Mouse (Mus musculus): ENCODE data around the gene Flrt1.

The Flrt1 gene

DNA sequence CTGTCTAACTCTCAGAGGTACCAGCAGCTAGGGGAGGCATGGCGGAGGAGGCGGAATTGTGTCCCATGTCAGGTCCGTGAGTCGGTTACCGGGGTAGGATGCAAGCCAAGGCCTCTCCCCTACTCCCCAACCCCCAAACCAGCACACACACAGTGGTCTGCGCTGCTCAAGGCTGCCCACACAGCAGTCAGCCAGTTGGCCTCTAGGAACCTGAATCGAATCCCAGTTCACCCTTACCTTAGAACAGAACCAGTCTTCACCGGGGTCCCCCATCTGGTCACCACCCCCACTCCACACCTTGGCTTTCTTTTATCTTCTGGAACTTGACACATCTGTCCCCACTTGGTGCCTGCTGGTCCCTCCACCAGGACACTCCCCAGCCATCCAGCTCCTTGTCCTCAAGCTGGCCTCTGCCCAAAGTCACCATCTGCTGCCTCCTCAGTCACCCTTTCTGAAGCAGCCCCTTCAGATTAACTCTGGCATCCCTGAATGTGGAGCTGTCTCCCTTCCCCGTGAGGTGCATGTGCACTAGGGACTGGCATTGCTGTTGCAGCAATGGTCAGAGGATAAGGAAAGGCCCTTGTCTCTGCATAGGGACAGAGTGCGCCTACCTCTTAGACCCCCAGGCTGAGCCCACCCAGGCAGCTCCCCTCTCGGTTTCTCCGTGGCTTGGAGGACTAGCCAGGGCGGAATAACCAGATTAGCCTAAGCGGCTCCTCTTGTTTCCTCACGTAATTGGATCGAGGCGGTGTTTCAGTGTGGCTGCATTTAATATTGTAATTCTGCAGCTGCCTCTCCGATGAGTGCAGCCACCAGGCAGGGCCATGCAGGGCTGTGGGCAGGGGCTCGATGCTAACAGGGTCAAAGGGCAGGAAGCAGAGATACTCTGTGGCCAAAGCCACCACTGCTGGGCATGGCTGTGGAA, 23.3 kb upstream of the Flrt1 start:
- DNase-seq = peak; percentile 72 to 81

DNA sequence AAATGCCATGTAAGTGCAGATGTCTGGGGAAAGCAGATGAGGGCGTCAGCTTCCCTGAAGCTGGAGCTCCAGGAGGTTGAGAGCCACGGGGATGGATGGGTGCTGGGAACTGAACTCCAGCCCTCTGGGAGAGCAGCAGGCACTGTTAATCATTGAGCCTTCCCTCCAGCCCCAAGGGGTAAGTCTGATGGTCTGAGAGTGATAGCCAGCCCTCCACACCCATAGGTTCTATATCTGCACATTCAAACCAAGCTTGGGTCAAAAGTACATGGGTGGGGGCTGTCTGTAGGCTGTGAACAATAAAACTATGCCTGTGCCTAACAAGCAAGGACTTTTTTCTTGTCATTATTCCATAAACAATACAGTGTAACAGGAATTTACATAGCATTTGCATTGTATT, 21.4 kb upstream of the Flrt1 start:
- DNase-seq = no peak

DNA sequence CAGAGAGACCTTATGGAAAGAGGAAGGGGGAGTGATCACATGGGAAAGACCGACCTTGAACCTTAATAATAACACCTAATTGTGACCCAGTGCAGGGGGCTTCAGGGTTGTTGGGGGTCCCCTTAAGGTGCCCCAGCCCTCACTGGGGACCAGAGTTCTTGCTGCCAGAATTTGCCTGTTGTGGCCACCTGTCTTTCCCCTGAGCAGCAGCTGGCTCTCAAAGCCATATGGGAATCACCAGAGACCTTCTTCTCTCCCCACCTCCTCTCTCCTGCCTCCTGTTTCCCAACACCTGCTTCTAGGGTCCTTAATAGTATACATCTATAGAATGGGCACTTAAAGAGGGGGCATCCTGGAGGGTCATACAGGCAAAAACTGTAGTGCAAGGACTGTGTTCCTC, 20.7 kb upstream of the Flrt1 start:
- DNase-seq = no peak

DNA sequence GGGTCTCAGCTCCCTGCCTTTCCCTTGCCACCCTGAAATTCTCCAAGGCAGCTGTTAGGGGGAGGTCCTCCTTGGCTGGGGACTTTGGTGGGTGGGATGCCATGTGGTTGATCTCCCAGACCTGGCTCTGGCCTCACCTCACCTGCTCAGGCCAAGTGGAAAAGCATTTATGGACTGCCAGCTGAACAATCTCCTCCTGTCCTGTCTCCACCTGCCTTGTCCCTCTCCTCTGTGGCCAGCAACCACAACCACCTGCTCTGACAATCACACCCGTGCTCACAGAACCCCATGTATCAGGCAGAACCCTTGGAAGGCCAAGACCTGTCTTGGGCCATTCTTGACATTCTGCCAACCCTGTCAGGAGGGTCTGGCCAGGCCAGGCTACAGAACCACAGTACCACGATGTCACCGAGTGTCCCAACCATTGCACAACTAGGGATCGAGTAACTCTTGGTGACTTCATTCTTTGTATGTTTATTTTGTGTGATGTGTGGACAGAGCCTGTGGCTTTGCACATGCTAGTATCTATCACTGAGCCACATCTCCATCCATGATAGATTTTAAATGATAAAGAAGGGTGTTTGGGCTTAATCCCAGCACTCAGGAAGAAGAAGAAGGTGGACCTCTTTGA, 20.1 kb upstream of the Flrt1 start:
- DNase-seq = no peak

DNA sequence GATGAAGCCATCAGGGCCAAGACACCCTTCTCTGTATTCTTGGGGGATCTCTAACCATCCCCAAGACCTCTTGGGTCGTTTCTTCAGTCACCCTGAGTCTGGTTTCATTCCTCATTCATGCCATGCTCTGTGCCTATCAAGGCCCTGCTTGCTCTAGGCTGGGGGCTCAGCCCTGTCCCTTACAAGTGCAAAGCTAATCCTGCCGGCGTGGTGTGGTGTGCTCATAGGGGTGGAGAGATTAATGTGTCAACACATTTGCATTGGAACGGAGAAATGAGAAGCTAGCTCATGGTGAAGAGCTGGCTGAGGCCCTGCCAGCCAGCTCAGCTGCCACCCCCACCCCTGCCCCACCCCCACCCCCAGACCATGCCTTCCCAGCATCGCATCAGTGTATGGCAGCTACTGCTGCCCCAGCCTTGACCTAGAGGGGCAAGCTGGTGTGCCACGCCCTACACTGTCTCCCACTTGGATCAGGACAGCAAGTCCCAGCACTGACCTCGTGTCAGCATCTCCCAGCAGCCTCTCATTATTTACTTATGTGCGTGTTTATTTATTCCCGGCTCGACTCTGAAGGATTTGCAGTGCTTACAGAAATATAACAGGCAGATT, 17.3 kb upstream of the Flrt1 start:
- DNase-seq = no peak

DNA sequence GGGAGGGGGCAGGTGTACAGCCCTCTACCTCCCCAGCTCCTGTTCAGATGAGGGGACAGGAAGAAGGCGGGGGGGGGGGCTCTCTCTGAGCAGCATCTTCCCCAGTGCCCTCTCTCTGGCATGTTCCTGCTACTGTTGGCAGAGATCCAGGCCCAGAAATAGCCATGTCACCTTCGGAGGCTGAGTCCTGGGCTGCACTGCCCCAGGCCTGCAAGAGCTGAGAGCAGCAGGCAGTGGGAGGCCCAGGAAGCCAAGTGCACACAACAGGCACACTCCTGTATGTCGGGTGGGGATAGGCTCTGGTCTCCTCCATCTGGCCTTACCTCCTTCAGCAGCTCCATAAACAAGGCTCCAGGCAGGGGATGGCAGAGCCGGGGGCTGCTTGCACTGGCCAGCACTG, 16.7 kb upstream of the Flrt1 start:
- DNase-seq = peak in 1 of 2 experiments; percentile 38

DNA sequence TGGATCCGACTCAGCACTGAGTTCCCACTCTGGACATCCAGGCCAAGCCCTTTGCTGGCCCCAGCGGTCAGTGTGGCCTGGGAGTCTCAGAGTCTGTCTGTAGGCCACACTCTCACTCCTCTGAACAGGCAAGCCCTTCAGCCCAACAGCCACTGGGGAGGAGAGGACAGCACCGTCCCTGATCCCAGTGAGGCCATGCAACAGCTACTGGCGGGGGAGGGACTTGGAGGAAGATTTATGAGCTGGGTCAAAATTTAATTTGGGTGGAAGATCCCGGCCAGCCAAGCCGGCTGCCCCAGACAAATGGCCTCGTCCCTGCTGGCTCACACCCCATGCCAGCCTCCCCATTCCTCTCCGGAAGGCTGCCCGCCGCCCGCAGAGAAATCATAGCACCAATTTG, 15.7 kb upstream of the Flrt1 start:
- DNase-seq = peak; percentile 73 to 80

DNA sequence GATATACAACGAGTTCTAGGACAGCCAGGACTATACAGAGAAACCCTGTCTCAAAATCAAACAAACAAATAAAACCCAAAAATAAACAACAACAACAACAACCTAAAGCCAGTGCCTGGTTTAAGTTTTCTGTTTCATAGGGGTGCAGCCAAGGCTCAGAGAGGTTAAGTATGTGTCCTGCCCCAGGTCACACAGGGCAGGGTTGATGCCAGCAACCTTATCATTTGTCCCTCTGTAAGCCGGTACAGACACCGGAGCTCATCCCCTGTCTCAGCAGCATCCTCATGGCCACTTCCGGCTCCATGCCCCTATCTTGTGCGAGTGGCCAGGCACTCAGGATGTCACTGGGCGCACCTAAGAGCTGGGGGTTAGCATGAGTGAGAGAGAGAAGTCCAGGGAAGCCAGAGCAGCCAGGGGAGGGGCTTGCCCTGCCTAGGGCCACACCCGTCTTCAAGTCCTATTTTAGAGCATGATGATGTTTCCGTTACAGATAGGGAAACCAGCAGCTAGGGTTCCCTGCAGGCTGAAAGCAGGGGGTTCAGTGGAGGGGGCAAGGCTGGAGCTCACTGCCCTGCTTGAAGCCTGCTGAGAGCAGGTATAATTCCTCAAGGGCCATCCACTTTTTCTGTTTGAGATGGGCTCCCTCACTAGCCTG, 12.3 kb upstream of the Flrt1 start:
- DNase-seq = no peak

DNA sequence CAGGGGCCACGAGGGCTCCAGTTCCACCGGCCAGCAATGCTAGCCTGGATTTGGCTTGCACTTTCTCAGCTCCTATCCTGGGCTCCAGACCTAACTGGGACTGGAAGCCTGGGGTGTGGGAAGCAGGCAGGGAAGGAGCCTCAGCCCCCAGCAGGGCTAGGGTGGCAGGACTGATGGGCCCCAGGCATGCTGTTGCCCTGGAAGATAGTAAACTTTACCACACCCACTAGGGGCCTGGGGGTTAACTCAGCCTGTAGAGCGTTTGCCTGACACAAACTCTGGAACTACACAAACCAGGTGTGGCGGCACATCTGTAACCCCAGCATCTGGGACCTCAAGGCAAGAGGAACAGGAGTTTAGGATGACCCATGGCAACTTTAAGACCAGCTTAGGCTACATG, 11.6 kb upstream of the Flrt1 start:
- no peak for DNase-seq

DNA sequence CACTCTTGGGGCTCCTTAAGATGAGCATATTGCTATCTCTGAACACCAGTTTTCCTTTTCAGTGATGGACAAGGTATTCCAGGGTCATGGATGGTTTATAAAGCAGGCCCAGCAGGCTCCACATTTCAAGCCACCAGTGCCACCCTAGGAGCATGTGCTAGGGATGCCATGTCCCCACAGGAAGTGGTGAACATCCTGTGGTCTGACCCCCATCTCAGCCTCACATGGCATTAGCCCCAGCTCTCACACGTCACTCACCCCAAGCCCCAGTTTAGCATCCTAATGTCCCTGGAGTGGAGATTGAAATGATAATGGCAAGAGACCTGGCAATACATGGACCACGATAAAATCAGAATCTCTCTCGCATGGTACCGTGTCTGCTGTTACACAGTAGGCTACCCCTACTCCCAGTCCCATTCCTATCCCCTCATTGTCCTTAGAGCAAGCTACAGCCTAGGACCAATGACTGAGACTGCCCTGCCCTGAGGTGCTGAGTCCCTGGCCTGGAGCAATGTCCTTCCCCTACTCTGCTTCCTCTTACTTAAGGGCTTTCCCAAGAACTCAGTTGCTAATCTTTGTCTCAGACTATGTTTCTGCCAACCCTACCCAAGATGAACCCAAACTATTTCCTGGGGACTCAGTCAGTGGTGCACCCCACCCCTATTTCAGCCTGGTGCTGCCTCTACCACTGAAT, 10.7 kb upstream of the Flrt1 start:
- no peak for DNase-seq

DNA sequence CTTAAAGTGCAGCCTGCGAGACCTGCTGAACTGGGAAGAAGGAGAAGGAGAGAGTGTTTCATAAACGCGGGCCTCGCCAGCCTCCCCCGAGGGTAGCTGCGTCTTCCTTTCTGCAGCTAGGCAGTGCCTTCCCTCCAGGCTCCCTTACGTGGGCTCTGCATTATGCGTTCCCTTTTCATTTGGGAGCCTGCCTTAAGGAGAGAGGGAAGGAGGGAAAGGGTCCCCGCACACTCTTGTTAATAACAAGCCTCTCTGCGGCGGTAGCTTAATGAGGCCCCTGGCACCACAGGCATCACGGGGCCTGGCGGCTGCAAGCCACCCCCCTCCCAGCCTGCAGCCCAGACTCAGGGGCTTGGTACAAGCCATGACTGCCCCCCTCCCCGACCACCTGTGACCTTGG, 8.0 kb upstream of the Flrt1 start:
- DNase-seq = no peak

DNA sequence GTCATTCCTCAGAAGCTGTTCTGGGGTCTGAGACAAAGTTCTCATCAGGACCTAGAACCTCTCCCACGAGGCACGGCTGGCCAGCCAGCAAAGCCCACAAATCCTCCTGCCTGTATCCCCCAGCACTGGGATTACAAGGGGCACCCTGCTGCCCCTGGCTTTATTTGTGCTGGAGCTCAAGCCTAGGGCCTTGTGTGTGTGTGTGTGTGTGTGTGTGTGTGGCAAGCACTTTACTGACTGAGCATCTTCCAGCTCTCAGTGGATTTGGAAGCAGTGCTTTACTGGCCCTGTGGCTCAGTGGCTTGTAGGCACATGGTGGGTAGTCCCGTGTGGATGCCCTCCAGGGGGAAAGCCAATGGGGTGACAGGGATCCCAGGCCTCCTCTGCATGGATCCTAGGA, 7.1 kb upstream of the Flrt1 start:
- DNase-seq = no peak

DNA sequence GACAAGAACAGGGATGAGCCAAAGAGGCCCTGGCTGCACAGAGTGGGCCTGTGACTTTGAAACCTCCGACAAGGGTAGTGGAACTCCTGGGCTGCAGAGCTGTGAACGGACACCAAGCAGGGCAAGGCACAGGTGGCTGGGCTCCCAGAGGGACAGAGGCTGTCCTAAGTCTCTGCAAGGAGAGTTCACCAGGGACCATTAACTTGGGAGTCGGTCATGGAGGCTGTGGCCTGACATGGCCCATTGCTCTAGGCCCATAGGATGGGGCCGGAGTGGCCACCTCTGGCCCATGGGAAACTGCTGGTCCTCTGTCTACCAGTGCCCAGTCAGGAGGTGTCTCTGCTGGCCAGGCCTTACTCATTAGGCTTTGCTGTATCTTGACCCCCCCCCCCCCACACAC, 6.2 kb upstream of the Flrt1 start:
- no peak for DNase-seq

DNA sequence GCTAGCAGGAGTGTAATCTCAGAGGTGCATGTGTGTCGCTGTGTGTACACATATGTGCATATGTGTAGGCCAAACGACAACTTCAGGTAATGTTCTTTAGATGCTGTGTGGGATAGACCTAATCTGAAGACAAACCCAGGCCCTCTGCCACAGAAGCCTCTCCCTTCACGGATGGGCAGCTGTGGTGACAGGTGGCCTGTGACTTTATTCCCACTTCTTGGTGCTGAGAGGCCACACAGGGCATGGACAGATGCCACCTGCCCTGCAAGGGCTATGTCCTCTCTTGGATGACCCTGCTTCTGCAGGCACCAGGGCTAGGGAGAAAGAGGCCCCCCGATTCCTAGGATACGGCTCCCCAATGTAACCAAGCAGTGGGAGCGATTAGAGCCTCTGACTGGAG, 5.8 kb upstream of the Flrt1 start:
- no peak for DNase-seq

DNA sequence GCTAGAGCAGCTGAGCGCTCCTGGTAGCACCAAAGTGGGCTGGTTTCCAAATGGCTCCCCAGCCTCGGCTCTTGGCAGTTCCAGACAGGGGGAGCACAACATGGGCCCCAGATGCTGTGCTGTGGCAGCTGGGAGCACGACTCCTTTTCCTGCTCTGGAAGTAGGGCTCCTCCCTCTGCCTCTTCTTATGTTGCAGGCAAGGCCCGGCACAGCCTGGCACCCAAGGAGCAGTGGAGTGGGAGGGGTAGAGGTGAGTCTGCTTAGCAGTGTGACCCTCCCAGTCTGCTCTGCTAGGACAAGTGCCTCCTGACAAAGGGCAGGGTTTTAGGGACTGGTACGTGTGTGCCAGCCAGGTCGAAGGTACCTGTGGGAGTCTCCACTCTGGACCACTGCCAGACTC, 5.3 kb upstream of the Flrt1 start:
- DNase-seq = no peak

DNA sequence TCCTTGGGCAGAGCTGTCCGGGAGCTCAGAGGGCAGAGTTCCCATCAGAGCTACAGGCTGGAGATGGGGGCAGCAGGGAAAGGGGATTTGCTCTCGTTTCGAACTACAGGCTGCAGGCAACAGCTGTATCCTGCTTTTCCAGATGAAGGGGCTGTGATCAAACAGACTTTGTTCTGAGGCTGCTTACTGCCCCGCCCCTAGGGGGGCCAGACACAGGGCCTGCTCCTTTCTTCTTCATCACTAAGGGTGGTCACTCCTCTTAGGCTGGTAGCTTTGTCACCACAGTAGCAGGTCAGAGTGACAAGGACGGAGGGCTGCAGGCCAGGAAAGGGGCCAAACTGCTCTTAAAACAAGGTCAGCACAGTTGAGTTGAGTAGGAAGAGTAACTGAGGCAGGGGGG, 4.6 kb upstream of the Flrt1 start:
- no peak for DNase-seq

DNA sequence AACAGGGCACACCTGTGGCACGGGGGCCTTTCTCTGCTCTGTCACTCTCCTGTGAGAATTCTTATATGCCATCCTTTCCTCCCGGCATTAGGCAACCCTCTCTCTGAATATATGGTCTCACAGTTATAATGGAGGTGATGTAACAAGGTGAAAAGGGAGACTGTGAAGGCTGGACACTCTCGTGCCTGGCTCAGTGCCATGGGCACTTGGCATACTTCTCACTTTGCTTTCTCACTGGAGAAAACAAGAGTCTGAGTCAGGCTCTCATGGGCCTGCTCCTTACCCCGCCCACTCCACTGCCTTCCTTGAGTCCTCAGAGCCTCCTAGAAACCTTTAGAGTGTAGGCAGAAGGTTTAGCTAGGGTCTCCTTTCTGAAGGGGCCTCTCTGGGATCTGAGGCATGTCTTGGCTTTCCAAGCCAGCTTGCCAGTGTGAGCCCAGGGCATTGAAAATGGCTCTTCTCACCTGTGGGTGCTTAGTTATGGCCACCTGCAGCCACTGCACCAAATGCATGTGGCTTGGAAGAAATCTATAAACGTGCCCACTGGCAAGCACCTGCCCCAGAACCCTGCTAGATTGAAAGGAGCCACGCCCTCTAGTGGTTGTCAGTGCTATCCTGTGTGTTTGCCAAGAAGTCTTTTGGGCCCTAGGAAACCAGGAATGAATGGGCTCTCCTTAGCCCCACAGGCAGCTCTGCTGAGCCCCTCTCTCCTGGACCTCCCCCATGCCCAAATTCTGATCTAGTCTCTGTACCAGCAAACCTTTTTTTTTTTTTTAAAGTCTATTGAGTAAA, 2.8 kb upstream of the Flrt1 start:
- DNase-seq = peak in 1 of 2 experiments; percentile 58

DNA sequence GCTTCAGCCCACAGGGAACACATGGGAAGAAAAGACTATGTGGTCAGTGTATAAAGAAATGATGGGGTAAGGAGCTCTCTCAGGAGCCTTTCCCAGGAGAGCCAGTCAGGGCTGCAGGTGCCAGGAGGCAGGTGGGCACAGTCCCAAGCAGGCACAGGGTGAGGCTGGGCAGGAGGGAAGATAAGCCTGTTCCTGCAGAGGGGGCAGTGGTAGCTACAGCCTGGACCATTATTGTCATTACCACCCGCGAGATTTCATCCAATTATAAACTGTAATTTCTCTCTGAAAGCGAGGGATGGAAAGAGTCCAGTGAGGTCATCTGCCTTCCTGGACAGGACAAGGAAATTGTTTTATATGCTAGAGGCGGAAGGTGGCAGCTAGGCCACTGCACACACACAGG, 1.6 kb upstream of the Flrt1 start:
- peak in 1 of 2 experiments; percentile 48 for DNase-seq

DNA sequence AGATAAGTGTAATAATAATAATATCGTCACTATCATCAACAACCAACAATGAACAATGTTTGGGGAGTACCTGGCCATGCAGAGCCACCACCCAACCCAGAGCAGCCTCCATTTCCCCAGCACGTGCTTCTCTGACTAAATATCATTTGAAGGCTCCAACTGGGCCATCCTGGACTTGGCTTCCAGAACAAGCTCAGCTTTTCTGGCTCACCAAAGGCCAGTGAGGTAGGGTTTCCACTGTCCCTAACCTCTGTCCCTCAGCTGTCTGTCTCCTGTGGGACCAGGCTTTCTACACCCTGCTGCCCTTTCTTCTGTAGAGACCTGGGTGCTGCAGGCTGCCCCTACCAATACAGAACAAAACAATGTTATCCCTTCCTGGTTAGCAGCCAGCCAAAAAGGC, 1.0 kb upstream of the Flrt1 start:
- DNase-seq = no peak

DNA sequence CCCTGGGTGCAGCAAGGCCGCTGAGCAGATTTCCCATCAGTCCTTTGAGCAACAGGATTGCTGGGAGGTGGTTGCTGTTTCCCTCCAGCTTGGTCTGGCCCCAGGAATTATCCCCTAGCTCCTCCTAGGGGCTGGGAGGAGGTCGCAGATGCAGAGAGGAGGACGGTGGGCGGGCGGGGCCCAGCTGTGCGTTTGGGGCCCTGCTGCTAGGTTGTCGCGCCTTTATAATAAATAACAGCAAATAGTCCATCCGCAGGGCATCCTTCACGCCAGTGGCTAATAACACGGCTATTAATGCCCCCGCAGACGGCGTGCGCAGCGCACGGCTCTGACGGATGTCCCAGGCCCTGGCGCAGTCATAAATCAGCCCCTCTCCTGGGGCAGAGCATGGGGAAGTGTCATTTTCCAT, 1.5 kb downstream of the Flrt1 start:
- no peak for DNase-seq

DNA sequence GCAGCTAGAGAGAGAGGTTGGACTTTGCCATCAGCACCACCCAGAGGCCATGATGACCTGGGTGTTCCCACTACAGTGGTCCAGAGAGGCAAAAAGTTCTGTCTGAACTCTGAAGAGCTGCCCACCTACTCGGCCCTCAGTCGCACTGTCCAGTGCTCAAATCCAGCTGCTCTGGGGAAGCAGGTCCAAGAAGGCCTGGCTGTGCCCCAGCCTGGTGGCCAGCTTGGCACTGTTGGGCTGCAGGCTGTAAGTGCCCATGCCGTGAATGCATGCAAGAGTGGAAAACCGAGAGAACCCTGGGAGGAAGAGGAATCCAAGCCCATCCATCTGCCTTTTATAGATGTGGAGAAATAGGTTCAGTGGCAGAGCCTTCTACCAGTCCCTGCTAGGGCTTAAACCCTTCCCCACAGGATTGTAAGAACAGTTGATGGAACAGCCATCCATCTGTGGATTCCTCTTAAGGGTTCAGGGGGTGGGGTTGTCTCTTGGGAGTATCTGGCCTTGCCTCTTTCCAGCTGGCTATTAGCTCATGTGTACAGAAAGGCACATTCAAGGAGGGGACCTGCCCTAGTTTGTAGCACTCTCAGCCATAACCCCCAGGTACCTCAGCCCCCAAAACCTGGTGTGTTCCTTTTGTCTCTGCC, 2.1 kb downstream of the Flrt1 start:
- no peak for DNase-seq

DNA sequence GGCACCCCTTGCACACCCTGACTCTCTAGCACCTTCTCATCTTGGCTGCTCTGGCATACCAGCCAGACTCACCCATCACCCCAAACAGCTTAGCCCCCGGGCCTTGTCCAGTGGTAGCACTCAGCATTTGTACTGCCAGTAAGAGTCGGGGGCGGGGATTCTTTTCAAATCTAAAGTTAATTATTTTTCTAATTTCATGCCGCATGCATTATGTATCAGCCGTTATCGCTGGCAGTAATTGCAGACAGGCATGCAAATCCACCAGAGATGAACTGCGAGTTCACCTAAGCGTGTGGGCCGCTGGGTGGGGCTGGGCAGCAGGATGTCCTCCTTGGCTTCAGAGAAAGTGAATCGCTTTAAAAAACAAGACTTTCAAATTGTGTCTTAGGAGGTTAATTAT, 3.5 kb downstream of the Flrt1 start:
- DNase-seq = no peak

Measured in cerebellum, adult 18-20 months (tissue).